Mouse (Mus musculus): ENCODE data around the gene Prelp. TPM values are rescaled to one million over a fixed set of nuclear protein-coding genes. Genes with fewer than 3 reads are reported as not detected.

Prelp gene
- total RNA-seq, 2 experiments from 2014 or later: 42.1 to 44.9 TPM

Other genes starting within 250 kb of the Prelp start
- under 1 TPM in 1 of 2 experiments, not detected in 1; 0.26 TPM for gene Lax1, start 231.3 kb downstream of the Prelp start, total RNA-seq (2021)
- gene Atp2b4, start 120.4 kb downstream of the Prelp start, total RNA-seq (2021): 10 to 100 TPM; 21.8 to 34.7 TPM
- 1 to 10 TPM; 1.2 TPM for gene Optc, start 13.4 kb downstream of the Prelp start, total RNA-seq (2021)
- gene Fmod, start 115.8 kb upstream of the Prelp start, total RNA-seq (2021): 1 to 10 TPM; 9.3 to 9.8 TPM
- gene Btg2, start 157.7 kb upstream of the Prelp start, total RNA-seq (2021): 10 to 100 TPM; 38.7 to 39.1 TPM
- gene Chit1, start 189.8 kb upstream of the Prelp start, total RNA-seq (2021): not detected

All from adrenal gland, postnatal 36 days (tissue).